Mouse (Mus musculus) liver, embryonic 11.5 days (tissue): ENCODE results near the gene Fam241b. TPM values are rescaled to one million over a fixed set of nuclear protein-coding genes. Genes with fewer than 3 reads are reported as not detected.
"Not testable (repeated sequence)": the region's sequence is repeated elsewhere in the genome, so short reads cannot be mapped to it uniquely, and the experiment has no call there.

Source experiments
- ATAC-seq: fragments of 200-750 bp; cut with Nextera tagmentation; replicated peaks from 2 replicates; pipeline ENCODE4 v1.8.0; 2017; ENCODE audit warnings: moderate number of reproducible peaks, mild to moderate bottlenecking, moderate TSS enrichment, moderate library complexity; ENCODE audit not compliant: low FRiP score
- DNase-seq: peaks from one replicate; pipeline ENCODE4 v3.0.0-alpha.2; 2017; ENCODE audit warnings: low spot score
- H3K27ac ChIP-seq: fragments of 300-500 bp; sonication (generic); 2 replicates; pipeline ENCODE4 v1.5.1; 2014; ENCODE audit warnings: mild to moderate bottlenecking, low read depth, low read length, control low read depth
- H3K27me3 ChIP-seq: fragments of 300-500 bp; sonication (generic); replicated peaks from 2 replicates; pipeline ENCODE4 v1.6.1; 2014; ENCODE audit warnings: low read length, mixed read lengths; ENCODE audit not compliant: control insufficient read depth, insufficient read depth
- H3K36me3 ChIP-seq: fragments of 300-500 bp; sonication (generic); 2 replicates; pipeline ENCODE4 v1.6.1; 2014; ENCODE audit warnings: mild to moderate bottlenecking, low read length, moderate library complexity, mixed read lengths; ENCODE audit not compliant: control insufficient read depth, insufficient read depth
- H3K4me1 ChIP-seq: fragments of 300-500 bp; sonication (generic); replicated peaks from 2 replicates; pipeline ENCODE4 v1.6.1; 2014; ENCODE audit warnings: low read length, mixed read lengths; ENCODE audit not compliant: control insufficient read depth, insufficient read depth
- H3K4me2 ChIP-seq: fragments of 300-500 bp; sonication (generic); 2 replicates; pipeline ENCODE4 v1.6.1; 2014; ENCODE audit warnings: mild to moderate bottlenecking, control low read depth, moderate library complexity
- H3K4me3 ChIP-seq: fragments of 300-500 bp; sonication (generic); 2 replicates; pipeline ENCODE4 v1.5.1; 2014; ENCODE audit warnings: low read depth, low read length, control low read depth
- H3K9ac ChIP-seq: fragments of 300-500 bp; sonication (generic); 2 replicates; pipeline ENCODE4 v1.6.1; 2014; ENCODE audit warnings: low read depth, low read length, control low read depth
- H3K9me3 ChIP-seq: fragments of 300-500 bp; sonication (generic); 2 replicates; pipeline ENCODE4 v1.6.1; 2016; ENCODE audit warnings: low read length, inconsistent platforms, mixed read lengths; ENCODE audit not compliant: control insufficient read depth
- WGBS: fragments of 180-500 bp; shearing (Covaris S2); extraction: QIAGEN DNeasy Blood & Tissue Kit; methylation state at CpG from one replicate; pipeline ENCODE4 v1.1.7; 2014; 5-methylcytosine and 5-hydroxymethylcytosine counted together
- polyA plus RNA-seq: library from polyadenylated mRNA; unstranded; fragments of >200 nt; fragmentation: Nextera tagmentation; extraction: Ambion mirVana; gene quantifications from 2 replicates; pipeline ENCODE4 v1.2.1, GENCODE M21; 2014

The Fam241b gene
- polyA plus RNA-seq, 1 experiment from 2014 or later: 0.77 TPM

DNA sequence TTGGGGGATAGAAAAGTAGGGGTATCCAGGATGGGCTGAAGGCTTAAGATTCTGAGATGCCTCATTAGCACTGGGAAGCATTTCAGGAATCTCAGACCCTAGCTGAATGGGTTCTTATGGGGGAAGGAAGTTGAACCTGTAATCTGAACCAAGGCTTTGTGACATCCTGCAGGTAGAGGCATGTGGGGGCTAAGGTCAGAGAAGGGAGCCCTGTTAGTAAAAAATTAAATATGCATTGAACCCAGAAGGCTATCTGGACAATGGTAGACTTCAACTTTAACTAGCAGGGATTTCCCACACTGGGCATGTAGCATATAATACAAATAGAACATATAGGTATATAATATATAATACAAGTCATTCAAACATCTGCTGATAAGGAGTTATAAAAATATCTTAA is 54.2 kb downstream of the Fam241b start:
- H3K27me3 ChIP-seq: no peaks in the 10 kb centered on the region
- no peaks in the 10 kb centered on the region for H3K36me3 ChIP-seq
- no peaks in the 10 kb centered on the region for H3K4me1 ChIP-seq
- H3K9ac ChIP-seq: no peak overlapping the region
- no peak overlapping the region for H3K4me3 ChIP-seq
- no peak for ATAC-seq
- no peak overlapping the region for H3K27ac ChIP-seq
- no peak for DNase-seq
- no peak overlapping the region for H3K4me2 ChIP-seq
- no peaks in the 10 kb centered on the region for H3K9me3 ChIP-seq

DNA sequence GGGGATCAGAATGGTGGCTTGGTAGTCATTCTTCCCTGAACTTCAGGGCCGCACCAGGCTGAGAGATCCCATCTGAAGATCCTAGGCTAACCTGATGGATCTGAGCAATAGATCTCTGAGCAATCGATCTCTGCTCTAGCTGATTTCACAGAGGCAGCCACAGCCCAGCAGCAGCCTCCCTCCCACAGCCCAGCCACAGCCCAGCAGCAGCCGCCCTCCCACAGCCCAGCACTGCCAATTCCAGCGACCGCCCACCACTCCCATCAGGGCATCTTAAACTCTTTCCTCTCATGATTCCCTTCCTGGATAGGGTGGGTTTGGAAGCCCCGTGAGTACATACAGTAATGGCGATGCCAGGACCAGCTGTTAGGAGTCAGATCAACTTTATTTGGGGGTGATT is 54.6 kb downstream of the Fam241b start:
- Histone ChIP-seq H3K9ac (no peak overlapping the region), H3K4me3 (no peak overlapping the region), H3K27ac (no peak overlapping the region), H3K36me3 (no peaks in the 10 kb centered on the region), H3K27me3 (no peaks in the 10 kb centered on the region), H3K4me2 (no peak overlapping the region), H3K4me1 (no peaks in the 10 kb centered on the region), H3K9me3 (no peaks in the 10 kb centered on the region)
- 65% methylated on average over 7 of the region's 7 CpGs for WGBS
- DNase-seq: no peak
- no peak for ATAC-seq

DNA sequence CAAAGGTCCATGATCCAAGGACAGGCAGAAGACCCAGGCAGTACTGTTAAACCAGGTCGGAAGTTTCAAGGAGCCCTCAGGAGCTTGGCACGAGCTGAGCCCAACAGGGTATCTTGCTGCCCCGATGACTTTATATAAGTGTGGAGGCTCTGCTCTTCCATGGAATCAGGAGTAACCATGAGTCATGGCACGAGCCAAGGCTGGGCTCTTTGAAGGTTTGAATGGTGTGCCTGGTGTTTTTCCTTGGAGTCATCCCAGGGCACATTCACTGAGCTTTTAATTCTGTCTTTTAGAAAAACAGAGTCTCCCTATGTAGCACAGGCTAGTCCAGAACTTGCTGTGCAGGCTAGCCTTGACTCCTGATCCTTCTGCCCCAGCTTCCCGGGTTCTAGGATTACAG is 55.3 kb downstream of the Fam241b start:
- ATAC-seq (no peak), DNase-seq (no peak)
- no peak overlapping the region for H3K9ac ChIP-seq
- no peaks in the 10 kb centered on the region for H3K27me3 ChIP-seq
- no peaks in the 10 kb centered on the region for H3K9me3 ChIP-seq
- no peak overlapping the region for H3K4me3 ChIP-seq
- no peaks in the 10 kb centered on the region for H3K4me1 ChIP-seq
- no peak overlapping the region for H3K4me2 ChIP-seq
- H3K36me3 ChIP-seq: no peaks in the 10 kb centered on the region
- no peak overlapping the region for H3K27ac ChIP-seq
- WGBS: 76% methylated on average over 5 of the region's 5 CpGs

DNA sequence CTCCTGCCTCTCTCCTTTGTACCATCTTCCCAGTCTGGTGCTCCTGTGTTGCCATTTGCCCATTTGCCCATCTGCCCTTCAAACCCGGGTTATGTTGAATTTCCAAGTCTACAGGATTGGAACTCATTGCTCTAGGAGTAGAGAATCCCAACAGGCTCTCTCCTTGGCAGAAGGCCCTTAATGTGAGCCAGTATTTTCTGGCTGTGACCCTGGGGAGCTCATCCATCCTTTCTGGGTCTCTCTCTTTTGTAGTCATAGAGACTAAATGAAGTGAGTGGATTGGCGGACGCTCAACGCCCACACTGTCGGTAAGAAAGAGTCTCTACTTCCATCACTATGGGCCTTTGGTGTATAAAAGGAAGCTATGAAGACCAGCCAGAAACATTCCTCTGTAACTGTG is 56.9 kb downstream of the Fam241b start:
- Histone ChIP-seq H3K4me3 (no peak overlapping the region), H3K27ac (no peak overlapping the region), H3K4me2 (no peak overlapping the region), H3K36me3 (no peaks in the 10 kb centered on the region), H3K9me3 (no peaks in the 10 kb centered on the region), H3K4me1 (no peaks in the 10 kb centered on the region), H3K27me3 (no peaks in the 10 kb centered on the region), H3K9ac (no peak overlapping the region)
- 88% methylated on average over 5 of the region's 5 CpGs for WGBS
- no peak for ATAC-seq
- no peak for DNase-seq

DNA sequence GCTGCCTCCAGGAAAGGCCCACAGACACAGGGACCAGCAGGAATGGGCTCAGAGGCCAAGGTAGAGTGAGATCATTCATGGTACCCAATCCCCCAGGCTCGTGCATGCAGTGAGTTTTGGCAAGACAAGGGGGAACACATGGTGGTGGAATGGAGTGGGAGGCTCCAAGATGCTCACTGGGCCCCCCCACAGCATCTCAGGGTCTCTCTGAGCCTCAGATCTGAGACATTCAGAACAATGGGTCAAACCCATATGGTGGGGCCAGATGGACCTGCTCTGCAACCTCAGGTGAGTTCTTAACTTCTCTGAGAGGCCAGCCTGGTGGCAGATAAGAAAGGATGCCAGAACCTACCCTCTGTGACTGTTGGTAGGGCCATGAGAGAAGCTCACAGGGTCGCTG is 57.7 kb downstream of the Fam241b start:
- Histone ChIP-seq H3K36me3 (no peaks in the 10 kb centered on the region), H3K27me3 (no peaks in the 10 kb centered on the region), H3K4me3 (no peak overlapping the region), H3K4me1 (no peaks in the 10 kb centered on the region), H3K9me3 (no peaks in the 10 kb centered on the region), H3K4me2 (no peak overlapping the region), H3K27ac (no peak overlapping the region), H3K9ac (no peak overlapping the region)
- DNase-seq (no peak), ATAC-seq (no peak)
- 45% methylated on average over 2 of the region's 2 CpGs for WGBS

DNA sequence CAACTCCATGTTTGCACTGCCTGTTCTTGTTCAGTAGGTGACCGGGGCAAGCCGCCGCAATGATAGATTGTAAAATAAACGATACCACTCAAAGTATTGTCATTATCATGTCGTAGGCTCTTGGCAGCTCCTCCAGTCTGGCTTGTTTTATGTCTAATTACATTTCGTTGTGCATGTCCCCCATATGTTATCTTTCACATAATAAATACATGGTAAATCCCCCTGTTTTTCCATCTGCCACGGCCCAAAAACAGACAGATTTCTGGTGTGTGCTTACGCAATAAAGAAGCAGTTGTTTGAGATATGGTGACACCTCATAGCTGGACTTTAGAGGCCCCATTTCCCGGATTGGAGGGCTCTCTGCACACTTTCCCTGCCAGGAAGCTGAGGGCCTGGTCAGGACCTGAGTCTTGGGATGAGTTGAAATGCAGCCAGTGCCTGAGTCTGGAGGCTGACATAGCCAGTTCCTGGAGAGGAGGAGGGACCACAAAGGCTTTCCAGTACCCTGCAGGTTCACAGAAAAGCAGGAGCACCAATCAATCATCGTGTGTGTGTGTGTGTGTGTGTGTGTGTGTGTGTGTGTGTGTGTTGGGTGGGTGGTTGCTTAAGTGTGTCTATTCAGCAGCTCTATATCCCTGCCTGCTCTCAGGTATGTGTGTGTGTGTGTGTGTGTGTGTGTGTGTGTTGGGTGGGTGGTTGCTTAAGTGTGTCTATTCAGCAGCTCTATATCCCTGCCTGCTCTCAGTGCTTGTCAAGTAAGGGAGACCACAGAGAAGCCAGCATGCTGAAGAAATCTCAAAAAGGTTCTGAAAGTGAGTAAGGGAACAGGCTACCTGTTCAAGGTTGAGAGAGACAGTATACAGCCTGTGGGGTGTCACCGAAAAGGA is 67.2 kb downstream of the Fam241b start:
- DNase-seq (no peak), ATAC-seq (no peak)
- Histone ChIP-seq H3K27ac (no peak overlapping the region), H3K9ac (no peak overlapping the region), H3K4me3 (no peak overlapping the region), H3K27me3 (no peaks in the 10 kb centered on the region), H3K4me1 (no peaks in the 10 kb centered on the region), H3K36me3 (no peaks in the 10 kb centered on the region; the same call in 1 of the 2 replicates), H3K9me3 (peaks cover 6% of the 10 kb centered on the region; the same call in 1 of the 2 replicates), H3K4me2 (no peak overlapping the region)
- WGBS: 68% methylated on average over 11 of the region's 11 CpGs

DNA sequence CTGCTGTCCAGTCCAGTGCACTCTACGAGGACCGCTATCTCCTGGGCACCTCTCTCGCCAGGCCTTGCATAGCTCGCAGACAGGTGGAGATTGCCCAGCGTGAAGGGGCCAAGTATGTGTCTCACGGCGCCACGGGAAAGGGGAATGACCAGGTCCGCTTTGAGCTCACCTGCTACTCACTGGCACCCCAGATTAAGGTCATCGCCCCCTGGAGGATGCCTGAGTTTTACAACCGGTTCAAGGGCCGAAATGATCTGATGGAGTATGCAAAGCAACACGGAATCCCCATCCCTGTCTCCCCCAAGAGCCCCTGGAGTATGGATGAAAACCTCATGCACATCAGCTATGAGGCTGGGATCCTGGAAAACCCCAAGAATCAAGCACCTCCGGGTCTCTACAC is 72.4 kb downstream of the Fam241b start:
- not testable (repeated sequence) for H3K9me3 ChIP-seq, H3K4me2 ChIP-seq, ATAC-seq, H3K36me3 ChIP-seq, H3K4me1 ChIP-seq, DNase-seq, H3K27me3 ChIP-seq, H3K9ac ChIP-seq, H3K4me3 ChIP-seq, H3K27ac ChIP-seq
- WGBS: 72% methylated on average over 11 of the region's 14 CpGs

- no peak for ATAC-seq
- no peaks in the 10 kb centered on the region for H3K36me3 ChIP-seq
- H3K4me2 ChIP-seq: no peak overlapping the region
- H3K9me3 ChIP-seq: no peaks in the 10 kb centered on the region
- H3K4me1 ChIP-seq: peaks cover 3% of the 10 kb centered on the region; the same call in 1 of the 2 replicates
- no peak overlapping the region for H3K4me3 ChIP-seq
- 85% methylated on average over 8 of the region's 8 CpGs for WGBS
- no peak for DNase-seq
- no peak overlapping the region for H3K9ac ChIP-seq
- no peaks in the 10 kb centered on the region for H3K27me3 ChIP-seq
- H3K27ac ChIP-seq: no peak overlapping the region
Observed at GRCm38 (mm10) chr10:62070636-62071035, 73.1 kb downstream of the Fam241b start.

GRCm38 (mm10) chr10:62069946-62070345 is 73.8 kb downstream of the Fam241b start:
- 91% methylated on average over 3 of the region's 3 CpGs for WGBS
- Histone ChIP-seq H3K9ac (no peak overlapping the region), H3K27ac (no peak overlapping the region), H3K36me3 (no peaks in the 10 kb centered on the region), H3K4me2 (no peak overlapping the region), H3K4me1 (peaks cover 3% of the 10 kb centered on the region; the same call in 1 of the 2 replicates), H3K27me3 (no peaks in the 10 kb centered on the region), H3K4me3 (no peak overlapping the region), H3K9me3 (no peaks in the 10 kb centered on the region)
- ATAC-seq: no peak
- no peak for DNase-seq
